Mouse (Mus musculus): ENCODE measurements around the gene Elmsan1. TPM values are rescaled to one million over a fixed set of nuclear protein-coding genes. Genes with fewer than 3 reads are reported as not detected.
"Not testable (repeated sequence)": the region's sequence is repeated elsewhere in the genome, so short reads cannot be mapped to it uniquely, and the experiment has no call there.

Gene Elmsan1
- 2.7 and 3.6 TPM in 2 replicates for polyA plus RNA-seq (2015; fragmentation: Nextera tagmentation; extraction: Ambion mirVana)

DNA sequence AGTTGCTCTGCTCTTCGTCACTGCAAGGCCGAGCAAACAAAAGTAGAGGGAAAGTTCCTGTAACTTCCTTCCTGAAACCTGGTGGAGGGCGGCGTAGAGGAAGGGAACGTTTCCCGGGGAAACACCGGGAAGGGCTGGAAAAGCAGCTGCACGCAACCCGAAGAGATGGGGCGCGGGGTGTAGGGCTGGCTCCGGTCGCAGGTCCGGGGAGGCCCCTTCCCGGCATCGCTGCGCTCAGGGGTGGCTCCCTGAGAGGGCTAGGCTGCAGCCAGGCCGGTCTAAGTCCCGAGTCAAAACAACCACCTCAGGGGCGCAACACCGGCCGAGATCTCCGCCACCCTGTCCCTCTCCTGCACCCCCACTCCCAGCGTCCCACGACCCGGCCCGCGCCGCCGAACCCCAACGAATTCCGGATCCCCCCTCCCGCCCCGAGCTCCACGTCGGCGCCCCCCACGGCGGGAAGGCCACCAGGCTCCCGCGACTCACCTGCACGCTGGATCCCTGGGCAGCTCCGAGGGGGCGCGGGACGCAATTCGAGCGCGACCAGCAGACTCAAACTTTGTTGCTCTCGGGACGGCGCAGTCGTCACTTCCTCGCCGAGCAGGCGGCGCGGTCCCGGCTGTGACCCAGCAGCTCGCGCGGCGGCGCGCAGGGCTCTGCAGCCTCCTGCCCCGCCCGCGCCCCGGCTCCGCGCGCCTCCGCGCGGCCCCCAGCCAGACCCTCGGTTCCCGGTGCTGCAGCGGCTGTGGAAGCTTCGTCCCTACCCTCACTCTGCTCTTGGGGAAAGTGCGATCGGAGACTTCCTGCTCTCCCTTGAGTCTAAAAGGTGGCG is at the start of gene Elmsan1:
Gene Elmsan1 (minus strand): TSS at position 593 of the 832 bp plus-strand sequence.
- H3K36me3 ChIP-seq (ENCODE audit: control insufficient read depth, insufficient read depth, low read length): no peaks in the 10 kb centered on the region
- peak within 1 kb of the TSS; percentile 74 for H3K9ac ChIP-seq (ENCODE audit: low read depth, low read length)
- H3K4me1 ChIP-seq (ENCODE audit: control insufficient read depth, insufficient read depth, low read length): peaks cover 17% of the 10 kb centered on the region
- no peaks in the 10 kb centered on the region for H3K9me3 ChIP-seq (replicated peaks; ENCODE audit: control insufficient read depth, low read length, poor library complexity, severe bottlenecking)
- WGBS: under 1% methylated on average over 79 of the region's 82 CpGs
- peak; percentile 70 for ATAC-seq
- H3K4me2 ChIP-seq (ENCODE audit: low read length): peak within 1 kb of the TSS; percentile 93
- H3K27ac ChIP-seq (ENCODE audit: low read length): no peak within 1 kb of the TSS
- H3K27me3 ChIP-seq (ENCODE audit: control insufficient read depth, insufficient read depth, low read depth, low read length): no peaks in the 10 kb centered on the region
- H3K4me3 ChIP-seq (ENCODE audit: low read depth, low read length): peak within 1 kb of the TSS; percentile 69

DNA sequence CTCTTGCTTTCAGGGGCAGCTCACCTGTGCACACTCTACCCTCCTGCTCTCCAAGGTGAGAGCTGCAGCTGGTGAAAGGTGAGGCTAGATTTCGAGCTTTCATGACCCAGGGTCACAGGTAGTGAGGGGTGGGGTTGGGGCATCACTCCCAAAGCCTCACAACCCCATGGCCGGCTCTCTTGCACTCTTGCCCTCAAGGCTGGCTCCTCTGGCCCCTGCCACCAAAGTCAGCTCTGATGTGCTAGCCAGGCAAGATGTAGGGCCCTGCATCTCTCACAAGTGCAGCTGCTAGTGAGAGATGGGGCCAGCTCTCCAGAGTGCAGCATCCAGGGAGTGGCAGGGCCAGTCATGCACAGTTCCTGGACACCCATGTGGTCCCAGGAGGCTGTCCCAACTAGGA is 48.6 kb upstream of the Elmsan1 start:
- Histone ChIP-seq H3K27ac (ENCODE audit: low read length) (no peak overlapping the region), H3K36me3 (ENCODE audit: control insufficient read depth, insufficient read depth, low read length) (no peaks in the 10 kb centered on the region), H3K4me1 (ENCODE audit: control insufficient read depth, insufficient read depth, low read length) (no peaks in the 10 kb centered on the region), H3K4me3 (ENCODE audit: low read depth, low read length) (no peak overlapping the region), H3K27me3 (ENCODE audit: control insufficient read depth, insufficient read depth, low read depth, low read length) (no peaks in the 10 kb centered on the region), H3K9ac (ENCODE audit: low read depth, low read length) (no peak overlapping the region), H3K9me3 (replicated peaks; ENCODE audit: control insufficient read depth, low read length, poor library complexity, severe bottlenecking) (no peaks in the 10 kb centered on the region), H3K4me2 (ENCODE audit: low read length) (no peak overlapping the region)
- 62% methylated on average over 2 of the region's 2 CpGs for WGBS
- no peak for ATAC-seq

DNA sequence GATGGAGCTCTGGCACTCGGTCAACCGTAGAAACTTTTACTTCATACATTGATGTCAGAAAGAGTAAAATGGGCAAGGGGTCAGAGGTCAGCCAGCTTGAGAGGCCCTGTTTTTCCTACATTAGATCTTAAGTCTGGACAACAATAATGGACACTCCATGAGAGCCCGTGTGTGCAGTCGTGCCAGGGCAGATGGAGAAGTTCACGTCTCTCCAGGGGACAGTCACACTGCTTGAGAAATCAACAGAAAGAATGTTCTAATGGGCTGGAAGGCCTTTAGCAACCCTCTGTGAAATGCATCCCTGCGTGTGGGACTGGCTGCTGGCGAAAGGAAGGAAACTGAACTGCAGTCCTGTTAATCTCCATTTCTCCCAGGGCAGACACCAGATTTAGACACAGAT is 41.7 kb upstream of the Elmsan1 start:
- 42% methylated on average over 7 of the region's 7 CpGs for WGBS
- ATAC-seq: no peak
- Histone ChIP-seq H3K4me3 (ENCODE audit: low read depth, low read length) (no peak overlapping the region), H3K27ac (ENCODE audit: low read length) (no peak overlapping the region), H3K27me3 (ENCODE audit: control insufficient read depth, insufficient read depth, low read depth, low read length) (no peaks in the 10 kb centered on the region), H3K4me2 (ENCODE audit: low read length) (no peak overlapping the region), H3K9me3 (replicated peaks; ENCODE audit: control insufficient read depth, low read length, poor library complexity, severe bottlenecking) (no peaks in the 10 kb centered on the region), H3K36me3 (ENCODE audit: control insufficient read depth, insufficient read depth, low read length) (no peaks in the 10 kb centered on the region), H3K4me1 (ENCODE audit: control insufficient read depth, insufficient read depth, low read length) (no peaks in the 10 kb centered on the region), H3K9ac (ENCODE audit: low read depth, low read length) (no peak overlapping the region)

DNA sequence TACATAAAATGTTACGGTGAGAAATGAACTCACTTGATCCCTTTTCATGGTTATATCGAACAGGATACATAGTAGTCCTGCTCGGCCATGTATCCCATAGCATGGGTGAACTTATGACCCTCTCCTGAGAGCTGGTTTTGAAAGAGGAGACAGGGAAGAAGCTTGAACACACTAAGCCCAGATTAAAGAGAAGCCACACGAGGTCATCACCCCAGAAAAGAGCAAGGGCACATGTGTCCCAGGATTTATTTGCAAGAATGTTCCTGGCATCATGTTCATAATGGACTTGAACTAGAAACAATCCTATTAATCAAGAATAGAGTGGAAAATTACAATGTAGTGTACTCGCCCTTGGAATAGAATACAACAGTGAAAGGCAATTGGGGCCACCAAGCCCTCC is 36.2 kb upstream of the Elmsan1 start:
- H3K27me3 ChIP-seq (ENCODE audit: control insufficient read depth, insufficient read depth, low read depth, low read length): no peaks in the 10 kb centered on the region
- no peak overlapping the region for H3K4me3 ChIP-seq (ENCODE audit: low read depth, low read length)
- H3K4me1 ChIP-seq (ENCODE audit: control insufficient read depth, insufficient read depth, low read length): no peaks in the 10 kb centered on the region
- WGBS: 73% methylated on average over 5 of the region's 5 CpGs
- H3K9me3 ChIP-seq (replicated peaks; ENCODE audit: control insufficient read depth, low read length, poor library complexity, severe bottlenecking): no peaks in the 10 kb centered on the region
- no peak overlapping the region for H3K9ac ChIP-seq (ENCODE audit: low read depth, low read length)
- ATAC-seq: no peak
- no peaks in the 10 kb centered on the region for H3K36me3 ChIP-seq (ENCODE audit: control insufficient read depth, insufficient read depth, low read length)
- no peak overlapping the region for H3K4me2 ChIP-seq (ENCODE audit: low read length)
- H3K27ac ChIP-seq (ENCODE audit: low read length): no peak overlapping the region

DNA sequence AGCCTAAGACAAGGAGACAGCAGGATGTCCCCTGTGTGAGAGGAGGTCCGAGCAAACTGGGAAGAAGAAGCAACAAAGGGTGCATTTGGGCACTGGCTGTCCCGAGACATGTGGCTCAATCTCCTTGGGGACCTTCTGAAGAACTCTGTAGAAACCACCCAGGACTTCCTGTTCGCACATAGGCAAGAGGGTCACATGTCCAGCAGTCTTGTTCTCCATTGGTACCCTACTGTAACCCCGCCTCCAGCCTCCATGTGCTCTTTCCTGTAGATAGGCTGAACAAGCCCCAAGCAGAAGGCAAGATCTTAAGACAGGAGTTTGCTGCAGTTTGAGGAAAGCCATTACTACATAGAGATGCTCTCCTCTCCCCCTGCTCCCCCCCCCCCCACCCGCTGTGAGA is 34.1 kb upstream of the Elmsan1 start:
- ATAC-seq: no peak
- WGBS: 89% methylated on average over 4 of the region's 5 CpGs

DNA sequence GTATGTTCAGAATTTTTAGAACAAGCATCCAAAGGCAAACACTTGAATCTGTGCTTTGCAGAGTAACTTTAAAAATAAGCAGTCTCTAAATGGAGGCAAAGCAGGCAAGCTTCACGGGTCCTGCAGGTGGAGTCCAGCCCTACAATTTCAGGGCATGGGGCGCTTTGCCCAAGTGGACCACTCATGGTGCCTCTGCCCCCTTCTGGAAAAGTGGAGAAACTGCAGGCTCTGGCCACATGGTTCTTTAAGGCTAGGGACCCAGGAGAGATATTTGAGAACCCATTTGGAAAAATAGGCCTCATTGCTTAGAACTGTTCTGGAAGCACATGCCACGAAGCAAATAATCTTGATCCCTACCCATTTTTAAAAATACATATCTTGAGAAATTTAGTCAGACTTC is 30.5 kb upstream of the Elmsan1 start:
- Histone ChIP-seq H3K9me3 (replicated peaks; ENCODE audit: control insufficient read depth, low read length, poor library complexity, severe bottlenecking) (no peaks in the 10 kb centered on the region), H3K27ac (ENCODE audit: low read length) (no peak overlapping the region), H3K4me3 (ENCODE audit: low read depth, low read length) (no peak overlapping the region), H3K4me1 (ENCODE audit: control insufficient read depth, insufficient read depth, low read length) (no peaks in the 10 kb centered on the region), H3K27me3 (ENCODE audit: control insufficient read depth, insufficient read depth, low read depth, low read length) (no peaks in the 10 kb centered on the region), H3K9ac (ENCODE audit: low read depth, low read length) (no peak overlapping the region), H3K4me2 (ENCODE audit: low read length) (no peak overlapping the region), H3K36me3 (ENCODE audit: control insufficient read depth, insufficient read depth, low read length) (no peaks in the 10 kb centered on the region)
- WGBS: 3% methylated on average over 3 of the region's 3 CpGs
- no peak for ATAC-seq

More for the DNA sequence above, 34.1 kb upstream of the Elmsan1 start:
- H3K4me3 ChIP-seq (ENCODE audit: low read depth, low read length): no peak overlapping the region
- no peak overlapping the region for H3K9ac ChIP-seq (ENCODE audit: low read depth, low read length)
- H3K36me3 ChIP-seq (ENCODE audit: control insufficient read depth, insufficient read depth, low read length): no peaks in the 10 kb centered on the region
- no peaks in the 10 kb centered on the region for H3K27me3 ChIP-seq (ENCODE audit: control insufficient read depth, insufficient read depth, low read depth, low read length)
- H3K27ac ChIP-seq (ENCODE audit: low read length): no peak overlapping the region
- H3K9me3 ChIP-seq (replicated peaks; ENCODE audit: control insufficient read depth, low read length, poor library complexity, severe bottlenecking): no peaks in the 10 kb centered on the region
- no peaks in the 10 kb centered on the region for H3K4me1 ChIP-seq (ENCODE audit: control insufficient read depth, insufficient read depth, low read length)
- no peak overlapping the region for H3K4me2 ChIP-seq (ENCODE audit: low read length)

DNA sequence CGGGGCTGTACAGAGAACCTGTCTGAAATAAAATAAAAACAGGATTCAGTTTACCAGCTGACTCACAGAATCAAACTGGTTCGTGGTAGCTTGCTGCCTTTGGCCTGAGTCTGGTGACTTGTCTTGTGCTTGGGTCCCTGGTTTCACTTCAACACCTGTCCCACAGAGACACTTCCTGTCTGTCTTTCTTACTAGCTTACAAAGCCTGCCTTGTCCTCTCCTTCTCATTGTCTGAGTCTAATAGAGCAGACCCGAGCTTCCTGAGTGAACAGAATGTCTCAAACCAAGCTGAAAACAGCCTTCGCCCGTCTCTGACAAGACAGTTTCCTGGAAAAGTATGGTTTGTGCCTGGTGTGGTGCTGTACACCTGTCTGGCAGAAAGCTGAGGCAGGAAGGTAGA is 27.0 kb upstream of the Elmsan1 start:
- no peak overlapping the region for H3K4me2 ChIP-seq (ENCODE audit: low read length)
- WGBS: 70% methylated on average over 5 of the region's 5 CpGs
- no peak overlapping the region for H3K9ac ChIP-seq (ENCODE audit: low read depth, low read length)
- no peaks in the 10 kb centered on the region for H3K9me3 ChIP-seq (replicated peaks; ENCODE audit: control insufficient read depth, low read length, poor library complexity, severe bottlenecking)
- H3K36me3 ChIP-seq (ENCODE audit: control insufficient read depth, insufficient read depth, low read length): no peaks in the 10 kb centered on the region
- H3K4me1 ChIP-seq (ENCODE audit: control insufficient read depth, insufficient read depth, low read length): no peaks in the 10 kb centered on the region
- no peak for ATAC-seq
- H3K27me3 ChIP-seq (ENCODE audit: control insufficient read depth, insufficient read depth, low read depth, low read length): no peaks in the 10 kb centered on the region
- no peak overlapping the region for H3K4me3 ChIP-seq (ENCODE audit: low read depth, low read length)
- no peak overlapping the region for H3K27ac ChIP-seq (ENCODE audit: low read length)

DNA sequence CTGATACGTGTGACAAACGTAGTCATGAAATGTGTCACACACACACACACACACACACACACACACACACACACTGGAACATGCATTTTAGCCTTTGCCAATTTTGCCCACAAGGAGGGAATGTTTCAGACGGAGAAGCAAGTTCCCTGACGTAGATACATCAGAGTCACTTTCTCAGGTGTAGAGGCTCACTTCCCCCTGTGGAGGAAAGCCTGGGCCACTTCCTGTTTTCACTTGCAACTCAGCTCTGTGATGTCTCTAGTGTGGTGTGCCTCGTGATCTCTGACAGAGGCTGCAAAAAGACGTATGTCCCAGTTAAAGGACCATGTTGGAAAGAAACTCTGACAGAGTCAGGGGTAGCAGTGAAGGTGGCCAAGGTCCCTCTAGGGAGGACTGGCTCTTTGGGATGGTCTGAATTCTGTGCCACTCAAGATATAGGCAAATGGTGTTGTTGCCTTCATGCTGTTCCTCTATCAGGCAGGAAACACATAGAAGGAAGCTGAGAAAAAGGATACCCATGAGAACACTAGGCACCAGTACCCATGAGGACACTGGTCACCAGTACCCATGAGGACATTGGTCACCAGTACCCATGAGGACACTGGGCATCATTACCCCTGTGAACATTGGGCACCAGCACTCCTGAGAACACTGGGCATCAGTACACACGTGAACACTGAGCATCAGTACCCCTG is 24.5 kb upstream of the Elmsan1 start:
- 85% methylated on average over 7 of the region's 7 CpGs for WGBS
- H3K4me1 ChIP-seq (ENCODE audit: control insufficient read depth, insufficient read depth, low read length): 0 out of 2 replicates have a peak, but pooled peaks cover 2% of the 10 kb centered on the region
- H3K4me3 ChIP-seq (ENCODE audit: low read depth, low read length): no peak overlapping the region
- no peak overlapping the region for H3K4me2 ChIP-seq (ENCODE audit: low read length)
- H3K27me3 ChIP-seq (ENCODE audit: control insufficient read depth, insufficient read depth, low read depth, low read length): no peaks in the 10 kb centered on the region
- H3K9me3 ChIP-seq (replicated peaks; ENCODE audit: control insufficient read depth, low read length, poor library complexity, severe bottlenecking): no peaks in the 10 kb centered on the region
- ATAC-seq: no peak
- no peak overlapping the region for H3K27ac ChIP-seq (ENCODE audit: low read length)
- no peak overlapping the region for H3K9ac ChIP-seq (ENCODE audit: low read depth, low read length)
- H3K36me3 ChIP-seq (ENCODE audit: control insufficient read depth, insufficient read depth, low read length): no peaks in the 10 kb centered on the region

DNA sequence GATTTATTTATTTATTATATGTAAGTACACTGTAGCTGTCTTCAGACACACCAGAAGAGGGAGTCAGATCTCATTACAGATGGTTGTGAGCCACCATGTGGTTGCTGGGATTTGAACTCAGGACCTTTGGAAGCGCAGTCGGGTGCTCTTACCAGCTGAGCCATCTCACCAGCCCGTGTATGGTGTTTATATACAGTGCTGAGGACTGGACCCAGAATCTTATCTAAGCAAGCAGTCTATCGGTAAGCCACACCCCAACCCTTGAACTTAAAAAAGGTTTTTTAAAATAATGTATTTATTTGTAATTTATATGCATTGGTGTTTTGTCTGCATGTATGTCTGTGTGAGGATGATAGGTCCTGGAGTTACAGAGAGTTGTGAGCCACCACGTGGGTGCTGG is 18.4 kb upstream of the Elmsan1 start:
- ATAC-seq; H3K4me1 ChIP-seq (ENCODE audit: control insufficient read depth, insufficient read depth, low read length); H3K27ac ChIP-seq (ENCODE audit: low read length); H3K9me3 ChIP-seq (replicated peaks; ENCODE audit: control insufficient read depth, low read length, poor library complexity, severe bottlenecking); H3K27me3 ChIP-seq (ENCODE audit: control insufficient read depth, insufficient read depth, low read depth, low read length); H3K4me2 ChIP-seq (ENCODE audit: low read length); H3K36me3 ChIP-seq (ENCODE audit: control insufficient read depth, insufficient read depth, low read length); H3K9ac ChIP-seq (ENCODE audit: low read depth, low read length); H3K4me3 ChIP-seq (ENCODE audit: low read depth, low read length): not testable (repeated sequence)
- 92% methylated on average over 5 of the region's 5 CpGs for WGBS
